Mouse (Mus musculus): Measurements from ENCODE around the gene Rab3ip. TPM values are rescaled to one million over a fixed set of nuclear protein-coding genes. Genes with fewer than 3 reads are reported as not detected.

Rab3ip gene
- total and polyA plus RNA-seq, 3 experiments = 15.2 to 23.2 TPM; not detected in 1

GRCm38 (mm10) chr10:116957867-116958551 is 7.4 kb upstream of the Rab3ip start:
- Histone ChIP-seq H3K27ac (ENCODE audit: control insufficient read depth, low read depth, low read length) (no peak overlapping the region), H3K27me3 (ENCODE audit: control insufficient read depth in 1 of 2, insufficient read depth in 2 of 2, low read length in 2 of 2) (no peaks in the 10 kb centered on the region), H3K36me3 (ENCODE audit: control insufficient read depth in 1 of 2, insufficient read depth in 2 of 2, low read length in 2 of 2) (no peaks in the 10 kb centered on the region), H3K79me2 (ENCODE audit: control insufficient read depth, insufficient read depth, low read length, poor library complexity) (no peaks in the 10 kb centered on the region), H3K4me3 (ENCODE audit: control insufficient read depth in 1 of 2, insufficient read depth in 1 of 2, low read depth in 2 of 2, low read length in 2 of 2) (no peak overlapping the region), H3K4me1 (ENCODE audit: control insufficient read depth in 1 of 2, insufficient read depth in 2 of 2, low read length in 2 of 2) (no peaks in the 10 kb centered on the region), H3K9ac (ENCODE audit: control insufficient read depth, low read depth, low read length, poor library complexity, severe bottlenecking) (no peak overlapping the region), H3K9me3 (replicated peaks; ENCODE audit: insufficient read depth, low read length) (no peaks in the 10 kb centered on the region)
- TF ChIP-seq POLR2AphosphoS5 (IDR thresholded peaks at IDR 0.05; ENCODE audit: borderline replicate concordance, low read depth, low read length) (no peak), GATA1 (IDR thresholded peaks at IDR 0.05; ENCODE audit: low read depth, low read length) (no peak)
- DNase-seq (ENCODE audit: low read depth, low spot score) = no peak

- TF ChIP-seq HCFC1 (IDR thresholded peaks at IDR 0.05; ENCODE audit: low read depth, low read length) (no peak), MXI1 (IDR thresholded peaks at IDR 0.05; ENCODE audit: low read depth, low read length) (no peak), ZKSCAN1 (IDR thresholded peaks at IDR 0.05; ENCODE audit: low read depth, low read length) (no peak), CTCF (IDR thresholded peaks at IDR 0.05 in 2 of 3, conservative IDR thresholded peaks at IDR 0.05 in 1 of 3; ENCODE audit: control insufficient read depth in 1 of 3, insufficient read depth in 1 of 3, low read depth in 2 of 3, low read length in 3 of 3, poor library complexity in 1 of 3, severe bottlenecking in 1 of 3) (no peak), ZNF384 (IDR thresholded peaks at IDR 0.05; ENCODE audit: low read depth, low read length) (no peak)
- Histone ChIP-seq H3K4me1 (ENCODE audit: control insufficient read depth in 1 of 2, insufficient read depth in 2 of 2, low read length in 2 of 2) (no peaks in the 10 kb centered on the region), H3K36me3 (ENCODE audit: control insufficient read depth in 1 of 2, insufficient read depth in 2 of 2, low read length in 2 of 2) (no peaks in the 10 kb centered on the region), H3K27me3 (ENCODE audit: control insufficient read depth in 1 of 2, insufficient read depth in 2 of 2, low read length in 2 of 2) (no peaks in the 10 kb centered on the region), H3K79me2 (ENCODE audit: control insufficient read depth, insufficient read depth, low read length, poor library complexity) (no peaks in the 10 kb centered on the region), H3K9me3 (replicated peaks; ENCODE audit: insufficient read depth, low read length) (no peaks in the 10 kb centered on the region), H3K4me3 (ENCODE audit: control insufficient read depth in 1 of 2, insufficient read depth in 1 of 2, low read depth in 2 of 2, low read length in 2 of 2) (no peak overlapping the region), H3K27ac (ENCODE audit: control insufficient read depth, low read depth, low read length) (no peak overlapping the region), H3K9ac (ENCODE audit: control insufficient read depth, low read depth, low read length, poor library complexity, severe bottlenecking) (no peak overlapping the region)
- no peak for DNase-seq (ENCODE audit: low read depth, low spot score)
Observed at GRCm38 (mm10) chr10:116956483-116957158, 6.1 kb upstream of the Rab3ip start.

GRCm38 (mm10) chr10:116955191-116955590 is 4.6 kb upstream of the Rab3ip start:
- Histone ChIP-seq H3K27ac (ENCODE audit: control insufficient read depth, low read depth, low read length) (no peak overlapping the region), H3K4me1 (ENCODE audit: control insufficient read depth in 1 of 2, insufficient read depth in 2 of 2, low read length in 2 of 2) (peaks cover 3% of the 10 kb centered on the region in 2 experiments; a peak in 1 of 4 replicates), H3K36me3 (ENCODE audit: control insufficient read depth in 1 of 2, insufficient read depth in 2 of 2, low read length in 2 of 2) (no peaks in the 10 kb centered on the region), H3K4me3 (ENCODE audit: control insufficient read depth in 1 of 2, insufficient read depth in 1 of 2, low read depth in 2 of 2, low read length in 2 of 2) (no peak overlapping the region), H3K79me2 (ENCODE audit: control insufficient read depth, insufficient read depth, low read length, poor library complexity) (peaks cover under 1% of the 10 kb centered on the region; the same call in 1 of the 2 replicates), H3K9ac (ENCODE audit: control insufficient read depth, low read depth, low read length, poor library complexity, severe bottlenecking) (no peak overlapping the region), H3K27me3 (ENCODE audit: control insufficient read depth in 1 of 2, insufficient read depth in 2 of 2, low read length in 2 of 2) (no peaks in the 10 kb centered on the region), H3K9me3 (replicated peaks; ENCODE audit: insufficient read depth, low read length) (no peaks in the 10 kb centered on the region)
- TF ChIP-seq TCF12 (IDR thresholded peaks at IDR 0.05; ENCODE audit: low read depth, low read length) (no peak), NELFE (IDR thresholded peaks at IDR 0.05; ENCODE audit: low read depth, low read length) (no peak)
- no peak for DNase-seq (ENCODE audit: low read depth, low spot score)
